Mouse (Mus musculus) retina, postnatal 1 day (tissue): ENCODE results near the gene Tubgcp6.

Experiments
- DNase-seq: peaks from one replicate; pipeline ENCODE4 v3.0.0-alpha.2; 2012

The Tubgcp6 gene

DNA sequence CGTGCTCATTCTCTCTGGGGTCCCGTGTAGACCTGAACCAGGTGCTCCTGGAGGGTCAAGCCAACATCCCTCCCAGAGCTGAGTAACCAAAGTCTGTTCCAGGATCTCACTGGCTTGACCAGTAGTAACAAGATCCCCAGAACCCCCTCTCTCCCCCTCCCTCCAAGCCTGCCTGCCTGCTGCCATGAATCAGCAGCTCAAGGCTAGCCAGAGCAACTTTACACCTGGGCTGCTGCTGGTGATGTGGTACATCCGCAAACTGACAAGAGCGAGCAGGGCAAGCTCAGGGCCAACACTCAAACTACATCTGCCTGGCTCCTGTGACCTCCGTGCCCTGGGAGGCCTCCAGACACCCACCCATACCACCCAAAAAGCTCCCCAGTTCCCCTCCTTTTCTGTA is 18.5 kb upstream of the Tubgcp6 start:
- DNase-seq = no peak

DNA sequence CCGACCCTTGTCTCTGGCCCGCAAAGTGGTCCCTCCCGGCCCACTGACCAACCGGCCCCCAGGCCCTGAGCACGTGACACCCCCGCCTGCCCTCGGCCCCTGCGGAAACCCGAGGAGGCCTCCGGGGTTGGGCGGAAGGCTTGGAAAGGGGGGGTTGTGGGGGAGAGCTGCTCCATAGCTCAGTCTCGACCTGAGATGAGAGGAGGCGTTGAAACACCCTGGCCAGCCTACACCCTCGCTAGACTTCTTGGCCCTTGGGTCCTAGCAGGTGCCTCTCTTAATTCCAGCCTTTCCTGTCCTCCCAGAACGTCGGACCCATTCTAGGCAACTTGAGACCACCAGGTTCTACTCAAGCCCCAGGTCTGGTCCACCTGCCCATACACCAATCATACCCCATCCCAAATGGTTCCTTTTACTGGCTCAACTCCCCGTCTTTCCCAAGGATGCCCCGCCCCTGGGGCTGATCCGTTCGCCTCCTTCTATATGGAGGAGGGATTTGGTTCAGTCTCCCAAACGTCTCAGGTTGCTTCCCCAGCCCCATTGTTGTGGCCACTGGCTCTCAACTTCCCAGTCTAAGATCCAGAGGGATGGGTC is 17.8 kb upstream of the Tubgcp6 start, which contains the start of gene Mapk12:
TSS of gene Mapk12 (minus strand) at position 45 of the 594 bp plus-strand sequence.
- peak; percentile 74 for DNase-seq

DNA sequence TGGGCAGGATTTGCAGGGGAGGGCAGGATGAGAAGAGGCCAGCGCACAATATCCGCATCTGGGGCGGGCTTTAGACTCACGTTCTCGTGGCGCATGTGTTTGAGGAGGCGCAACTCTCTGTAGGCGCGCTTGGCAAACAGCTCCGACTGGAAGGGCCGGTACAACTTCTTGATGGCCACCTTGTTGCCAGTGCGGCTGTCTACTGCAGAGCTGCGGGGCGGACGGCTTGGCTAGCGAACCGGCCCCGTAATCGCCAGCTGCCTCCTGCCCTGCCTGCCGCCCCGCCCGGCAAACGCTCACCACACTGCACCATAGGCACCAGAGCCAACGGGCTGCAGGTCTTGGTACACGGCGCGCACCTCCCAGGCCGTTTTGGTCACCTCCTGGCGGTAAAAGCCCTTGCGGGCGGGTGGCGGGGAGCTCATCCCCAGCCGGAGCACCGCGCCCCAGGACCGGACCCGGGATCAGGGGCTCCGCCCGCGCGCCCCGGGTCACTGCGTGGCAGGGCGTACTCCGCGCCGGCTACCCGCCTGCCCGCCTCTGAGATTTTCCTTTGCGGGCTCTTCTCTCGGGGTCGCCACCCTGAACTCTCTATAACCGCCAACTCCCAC is 17.2 kb upstream of the Tubgcp6 start:
- peak; percentile 47 for DNase-seq

DNA sequence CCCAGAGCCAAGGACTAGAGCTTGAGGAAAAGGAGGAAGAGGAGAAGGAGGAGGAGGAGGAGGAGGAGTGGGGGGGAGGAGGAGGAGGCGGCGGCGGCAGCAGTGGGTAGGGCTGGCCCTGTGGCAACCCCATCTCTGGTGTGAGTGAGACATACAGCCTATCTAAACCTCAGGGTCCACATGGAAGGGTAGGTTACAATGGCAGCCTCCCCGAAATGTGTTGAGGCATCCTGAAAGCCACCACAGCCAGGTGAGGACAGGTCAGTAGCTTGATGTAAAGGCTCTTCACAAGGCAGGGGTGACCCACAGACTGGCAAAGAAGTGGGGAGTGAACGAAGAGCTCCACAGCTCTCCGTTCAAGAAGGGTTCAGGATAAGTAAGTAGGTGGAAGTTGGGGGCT is 15.6 kb upstream of the Tubgcp6 start:
- no peak for DNase-seq

DNA sequence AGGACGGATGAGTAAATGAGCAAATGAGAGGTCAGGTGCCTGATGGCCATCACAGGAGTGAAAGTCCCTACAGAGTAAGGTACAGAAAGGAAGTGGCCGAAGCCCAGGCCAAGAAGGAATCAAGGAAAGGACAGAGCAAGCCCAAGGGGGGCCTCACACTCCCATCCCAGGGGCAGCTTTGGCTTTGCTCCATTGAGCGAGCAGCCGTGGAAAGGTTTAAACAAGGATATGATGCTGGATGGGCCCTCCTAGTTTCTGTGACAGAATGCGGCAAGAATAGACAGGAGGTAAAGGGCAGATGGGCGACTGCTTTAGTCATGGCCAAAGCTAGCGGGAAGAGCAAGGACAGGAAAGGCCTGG is 15.1 kb upstream of the Tubgcp6 start:
- no peak for DNase-seq

DNA sequence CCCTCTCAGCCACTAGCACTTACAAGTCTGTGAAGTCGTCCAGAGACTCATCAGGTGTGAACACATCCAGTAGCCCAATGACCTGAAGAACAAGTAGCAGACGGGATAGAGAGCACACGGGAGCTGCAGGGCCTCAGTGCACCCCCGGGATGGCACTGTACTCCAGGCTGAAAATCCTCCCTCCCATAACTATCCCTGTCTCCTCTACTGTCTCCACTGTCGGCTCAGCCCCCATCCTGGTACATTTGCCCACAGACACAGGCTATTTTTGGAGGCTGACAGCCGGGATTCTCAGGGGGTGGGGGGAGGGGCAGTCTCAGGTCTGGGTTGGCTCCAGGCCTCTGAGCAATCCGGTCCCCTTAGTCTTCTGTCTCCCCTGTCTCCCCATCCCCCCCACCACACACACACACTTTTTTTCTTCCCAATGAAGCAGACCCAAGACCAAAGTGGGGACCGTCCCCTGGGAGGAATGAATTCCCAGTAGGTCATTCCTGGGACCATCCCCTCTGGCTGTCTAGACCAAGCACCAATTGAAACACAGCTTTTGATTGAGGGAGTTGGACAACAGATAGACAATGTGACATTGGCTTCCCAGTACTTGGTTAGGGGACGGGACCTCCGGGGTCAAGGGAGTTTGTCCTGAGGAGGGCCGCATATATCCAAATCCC is 14.6 kb upstream of the Tubgcp6 start:
- DNase-seq = no peak

DNA sequence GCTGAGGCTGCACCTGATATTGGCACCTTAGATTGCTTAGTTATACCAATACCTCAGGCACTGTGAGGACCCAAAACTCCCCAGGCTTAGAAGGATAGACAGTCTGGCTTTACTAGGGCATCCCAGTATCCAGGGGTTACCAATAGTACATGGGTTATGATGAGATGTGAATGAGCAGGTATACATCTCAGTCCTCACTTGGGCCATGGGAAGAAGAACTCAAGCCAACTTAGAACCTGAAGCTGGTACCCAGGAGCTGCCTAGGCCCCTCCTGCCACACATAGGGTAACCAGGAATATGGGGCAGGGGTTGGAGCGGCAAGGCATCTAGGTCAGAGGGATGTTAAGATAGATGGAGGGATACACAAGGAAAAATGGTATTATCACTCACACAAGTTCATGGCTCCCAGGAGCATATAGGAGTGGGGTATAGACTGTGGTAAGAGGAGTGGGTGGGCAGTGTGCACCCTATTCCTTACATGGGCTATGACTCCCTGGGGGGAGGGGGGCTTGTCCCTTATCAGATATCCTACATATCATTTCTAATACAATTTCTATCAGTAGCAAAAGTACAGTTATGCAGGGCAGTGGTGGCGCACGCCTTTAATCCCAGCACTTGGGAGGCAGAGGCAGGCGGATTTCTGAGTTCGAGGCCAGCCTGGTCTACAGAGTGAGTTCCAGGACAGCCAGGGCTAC is 13.7 kb upstream of the Tubgcp6 start:
- DNase-seq = no peak

DNA sequence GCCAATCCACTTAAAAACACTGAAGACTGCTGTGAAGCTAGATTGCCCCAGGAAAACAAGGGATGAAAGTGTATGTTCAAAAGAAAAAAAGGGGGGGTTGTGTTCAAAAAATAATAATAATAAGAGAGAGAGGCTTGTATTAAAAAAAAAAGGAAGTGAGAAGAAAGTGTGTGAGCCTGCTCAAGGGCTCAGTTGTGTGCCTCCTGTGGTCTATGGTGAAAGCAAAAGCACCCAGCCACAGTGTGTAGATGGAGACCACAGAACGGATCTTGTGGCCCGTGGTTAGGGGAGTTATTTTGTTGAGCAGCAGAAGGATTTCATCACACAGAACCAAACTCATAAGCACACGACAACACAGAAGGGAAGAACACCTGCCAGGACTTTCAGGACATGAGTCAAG is 8.4 kb upstream of the Tubgcp6 start:
- DNase-seq = no peak

DNA sequence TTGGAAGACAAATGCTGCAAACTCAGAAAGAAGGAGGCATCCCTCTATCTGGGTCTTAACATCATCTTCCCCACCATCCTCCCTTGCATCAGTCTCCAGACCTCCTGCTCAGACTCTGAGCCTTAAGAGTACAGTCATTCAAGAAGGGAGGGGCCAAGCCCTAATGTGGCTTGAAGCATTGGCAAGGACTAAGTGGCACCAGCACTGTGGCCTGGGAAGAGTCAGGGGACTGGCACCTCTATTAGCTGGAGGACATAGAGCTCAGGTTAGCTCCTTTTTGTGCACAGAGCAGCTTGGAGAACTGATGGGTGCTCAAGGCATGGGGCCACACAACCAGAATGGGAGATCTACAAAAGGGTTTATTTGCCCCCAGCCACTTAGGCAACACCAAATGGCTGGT is 7.3 kb upstream of the Tubgcp6 start:
- DNase-seq = no peak

DNA sequence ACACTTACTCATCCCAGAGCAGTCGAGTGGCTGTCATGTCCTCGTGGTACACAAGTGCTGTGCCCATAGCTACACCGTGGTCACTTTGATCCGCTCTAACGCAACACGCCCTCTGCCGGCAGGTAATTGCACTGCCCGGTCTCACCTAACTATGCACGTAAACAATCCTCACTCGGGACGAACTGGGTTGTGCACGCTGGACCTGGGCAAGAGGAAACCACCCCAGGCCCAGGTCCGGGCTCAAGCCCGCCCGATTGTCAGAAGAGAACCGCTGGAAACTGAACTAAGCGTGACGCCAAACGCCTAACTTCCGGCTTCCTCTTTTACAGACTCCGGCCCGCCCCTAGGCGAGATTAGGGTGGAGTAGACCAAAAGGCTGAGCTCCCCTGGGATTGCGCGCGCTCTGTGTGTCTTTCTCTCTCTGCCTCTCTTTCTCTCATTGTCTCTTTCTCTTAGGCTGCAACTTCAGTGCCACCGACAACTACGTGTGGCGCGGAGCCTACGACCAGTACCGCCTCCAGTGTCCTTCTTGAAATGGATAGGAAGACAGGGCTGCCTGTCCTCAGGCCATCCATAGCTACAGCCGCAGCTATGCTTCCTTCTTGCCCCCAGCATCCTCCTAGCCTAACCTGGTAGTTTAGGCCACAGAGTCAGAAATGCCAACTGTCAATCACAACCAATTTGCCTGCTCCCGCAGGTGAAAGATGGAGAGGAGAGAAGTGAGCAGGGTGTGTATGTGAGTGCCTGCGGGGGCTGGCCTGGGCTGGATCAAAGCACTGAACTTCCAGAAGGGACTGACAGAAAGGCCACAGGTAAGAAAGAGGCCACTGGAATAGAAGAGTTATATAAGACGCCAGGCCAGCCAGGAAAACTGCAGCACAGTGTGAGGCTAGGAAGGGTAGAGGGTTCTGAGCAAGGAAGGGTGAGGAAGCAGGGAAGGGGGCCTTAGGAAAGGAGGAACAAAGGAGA is 5.8 kb upstream of the Tubgcp6 start, which contains the start of gene Hdac10:
TSS of gene Hdac10 (minus strand) at position 319 of the 969 bp plus-strand sequence.
- peak; percentile 90 for DNase-seq

DNA sequence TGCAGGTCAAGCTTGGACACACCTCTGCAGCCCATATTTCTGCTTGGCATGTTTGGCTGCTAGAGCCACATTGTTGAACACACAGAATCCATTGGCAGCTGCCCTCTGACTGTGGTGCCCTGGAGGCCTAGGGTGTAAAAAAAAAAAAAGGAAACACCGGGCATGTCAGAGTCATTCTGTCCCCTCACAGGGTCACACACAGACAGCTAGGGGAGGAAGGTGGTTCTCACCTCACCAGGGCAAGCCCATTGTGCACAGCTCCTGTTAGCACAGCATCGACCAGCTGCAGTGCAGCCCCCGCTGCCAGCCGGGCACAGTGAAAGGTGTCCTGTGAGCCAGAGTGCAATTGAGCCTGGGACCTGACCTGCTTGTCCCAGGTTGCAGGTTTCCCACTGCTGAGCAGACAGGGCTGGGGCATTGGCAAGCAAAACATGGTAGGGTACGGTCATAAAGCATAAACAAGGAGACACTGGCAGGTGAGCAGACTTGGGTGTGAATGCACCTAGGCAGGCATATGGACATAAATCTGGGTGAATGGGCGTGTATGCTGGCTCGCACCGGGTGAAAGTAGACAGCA is 4.5 kb upstream of the Tubgcp6 start:
- no peak for DNase-seq

DNA sequence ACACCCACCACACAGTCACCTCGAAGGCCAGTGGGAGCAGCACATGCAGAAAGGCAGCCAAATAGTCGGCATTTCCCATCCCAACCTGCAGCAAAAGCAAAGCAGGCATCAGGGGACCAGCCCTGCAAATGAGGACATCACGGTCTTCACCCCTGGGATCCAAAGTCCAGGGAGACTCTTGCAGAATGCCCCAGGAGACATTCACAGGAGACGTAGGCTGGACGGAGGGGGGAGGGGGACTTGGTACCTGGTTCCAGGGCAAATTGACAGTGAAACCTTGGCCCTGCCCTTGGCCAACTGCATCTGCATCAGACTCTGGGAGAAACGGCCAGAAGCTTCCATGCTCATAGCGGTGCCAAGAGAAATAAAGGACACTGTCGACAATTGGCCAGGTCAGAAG is 3.7 kb upstream of the Tubgcp6 start:
- DNase-seq = no peak

DNA sequence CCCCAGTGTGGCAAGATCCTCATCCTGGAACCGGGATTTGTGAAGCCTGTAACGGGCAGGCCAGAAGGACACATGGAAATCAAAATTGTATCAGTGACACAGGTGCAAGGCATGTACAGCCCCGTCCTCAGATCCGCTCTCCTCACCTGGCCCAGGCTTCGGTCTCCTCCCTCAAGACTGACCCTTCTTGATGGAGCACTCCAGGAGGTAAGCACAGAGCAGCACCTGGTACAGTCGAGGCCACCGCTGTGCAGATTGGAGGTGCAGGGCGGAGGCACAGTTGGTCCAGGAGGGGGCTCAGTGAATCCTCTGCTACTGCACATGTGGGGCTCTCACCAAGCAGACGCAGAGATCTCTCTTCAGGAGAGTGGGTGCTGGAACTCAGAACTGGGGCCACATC is 2.4 kb upstream of the Tubgcp6 start:
- DNase-seq = no peak

DNA sequence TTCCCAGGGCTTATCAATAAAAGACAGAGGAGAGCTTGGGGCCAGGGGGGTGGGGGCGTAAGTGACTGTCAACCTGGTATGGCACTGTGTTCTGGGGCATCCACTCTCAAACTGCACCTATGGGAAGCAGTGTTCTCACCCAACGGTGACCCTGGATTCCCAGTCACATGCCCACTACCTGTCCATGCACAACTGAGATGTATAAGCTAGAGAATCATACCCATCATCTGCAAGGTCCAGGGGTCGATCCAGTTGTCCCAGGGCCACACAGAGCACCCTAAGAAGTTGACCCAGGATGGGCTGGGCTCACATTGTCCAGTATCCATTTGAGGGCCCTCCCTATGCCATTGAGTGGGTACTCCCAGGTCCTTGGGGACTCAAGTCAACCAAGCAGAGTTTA is 1.4 kb upstream of the Tubgcp6 start:
- DNase-seq = no peak

DNA sequence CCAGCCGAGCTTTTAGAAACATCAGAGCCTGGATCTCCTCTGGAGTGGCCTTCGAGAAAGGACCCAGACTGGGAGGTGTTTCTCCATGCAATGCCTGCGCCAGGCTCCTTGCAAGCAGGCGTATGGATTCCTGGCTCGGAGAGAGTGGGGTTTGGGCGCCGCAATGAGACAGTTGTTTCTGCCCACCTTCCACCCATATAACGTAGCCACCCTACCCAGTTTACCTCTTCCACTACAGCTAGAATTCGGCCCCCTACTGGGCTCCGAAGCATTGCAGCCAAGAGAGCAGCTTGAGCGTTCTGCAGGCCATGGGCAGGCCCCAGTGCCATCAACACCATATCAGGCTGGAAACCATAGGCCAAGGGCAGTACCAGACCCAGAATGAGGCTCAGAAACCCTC is 683 bp upstream of the Tubgcp6 start:
- peak; percentile 59 for DNase-seq

DNA sequence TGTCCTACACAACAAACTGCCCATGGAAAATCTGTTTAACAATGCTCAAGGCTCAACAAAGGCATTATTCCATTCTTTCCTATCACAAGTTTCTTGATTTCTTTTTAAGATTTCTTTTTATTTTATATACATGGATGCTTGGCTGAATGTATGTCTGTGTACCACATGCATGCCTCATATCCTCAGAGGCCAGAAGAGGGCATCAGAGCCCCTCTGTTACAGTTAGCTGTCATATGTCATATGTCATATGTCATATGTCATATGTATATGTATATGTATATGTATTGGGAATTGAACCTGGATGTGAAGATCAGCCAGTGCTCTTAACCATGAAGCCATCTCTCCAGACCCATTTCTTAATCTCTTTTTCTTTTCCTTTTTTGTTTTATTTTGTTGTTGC is 4.9 kb downstream of the Tubgcp6 start:
- DNase-seq = peak; percentile 27

DNA sequence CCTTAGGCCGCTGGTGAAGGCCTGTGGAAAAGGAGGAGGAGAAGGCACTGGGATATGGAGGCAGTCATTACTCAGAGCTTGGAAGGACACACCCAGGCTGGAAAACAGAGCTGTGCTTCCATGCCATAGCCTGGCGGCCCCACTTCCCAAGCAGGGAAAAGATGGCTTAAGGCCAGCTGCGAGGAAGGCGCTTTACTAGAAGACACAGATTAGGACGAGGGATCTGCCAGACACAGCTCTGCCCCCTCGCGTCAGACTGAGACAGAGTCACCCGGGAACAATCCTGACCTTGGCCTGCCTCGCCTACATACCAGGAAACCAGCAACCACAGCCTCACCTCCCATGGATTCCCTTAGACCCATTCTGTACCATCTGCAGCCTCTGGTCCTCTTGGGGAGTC is 12.8 kb downstream of the Tubgcp6 start:
- DNase-seq = no peak

DNA sequence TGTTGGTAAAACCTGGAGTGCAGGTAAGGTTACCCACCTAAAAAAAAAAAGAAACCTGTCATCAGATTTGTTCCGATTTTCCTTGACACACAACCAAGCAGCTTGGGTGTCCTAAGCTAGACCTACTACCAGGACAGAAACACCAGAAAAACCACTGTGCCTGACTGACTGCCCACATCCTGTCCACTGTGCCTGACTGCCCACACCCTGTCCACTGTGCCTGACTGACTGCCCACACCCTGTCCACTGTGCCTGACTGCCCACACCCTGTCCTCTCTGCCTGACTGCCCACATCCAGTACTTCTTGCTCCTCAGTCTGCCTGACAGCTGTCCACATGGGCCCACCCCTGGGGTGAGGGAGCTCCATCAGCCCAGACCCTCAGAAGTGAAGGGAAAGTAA is 15.9 kb downstream of the Tubgcp6 start:
- DNase-seq = no peak

DNA sequence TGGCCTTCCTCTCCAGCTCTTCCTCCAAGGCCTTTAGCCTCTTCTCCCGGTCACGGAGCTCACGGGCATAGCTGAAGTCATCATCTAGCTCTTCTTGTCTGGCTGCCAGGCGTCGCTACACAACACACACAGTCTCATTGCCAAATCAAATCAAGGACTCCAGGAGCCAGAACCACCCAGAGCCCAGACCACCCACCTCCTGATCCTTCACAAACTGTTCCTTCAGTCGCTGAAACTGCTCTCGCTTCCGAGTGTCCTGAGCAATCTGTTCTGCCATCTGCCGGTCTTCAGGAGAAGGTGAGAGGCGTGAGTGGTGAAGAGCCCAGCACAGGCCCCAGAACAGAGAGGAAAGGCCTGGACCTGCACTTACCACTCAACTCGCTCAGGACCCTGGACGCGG is 16.8 kb downstream of the Tubgcp6 start:
- no peak for DNase-seq

DNA sequence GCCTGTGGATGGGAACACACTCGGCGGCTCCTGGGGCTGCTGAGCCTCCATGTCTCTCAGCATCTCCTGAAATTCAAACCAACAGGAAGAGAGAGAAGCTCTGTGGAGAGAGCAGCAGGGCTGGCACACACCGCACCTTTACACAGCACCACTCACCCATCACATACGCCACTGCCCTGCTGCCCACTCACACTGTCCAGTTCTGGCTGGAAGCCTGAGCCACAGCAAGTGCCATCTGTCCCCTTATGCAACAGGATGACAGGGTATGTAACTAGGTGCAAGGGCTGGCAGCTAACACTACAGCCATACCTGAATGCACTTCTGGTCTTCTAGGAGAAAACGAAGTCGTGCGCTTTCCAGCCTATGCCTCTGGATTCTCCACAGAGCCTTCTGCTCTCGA is 18.5 kb downstream of the Tubgcp6 start:
- DNase-seq = no peak

DNA sequence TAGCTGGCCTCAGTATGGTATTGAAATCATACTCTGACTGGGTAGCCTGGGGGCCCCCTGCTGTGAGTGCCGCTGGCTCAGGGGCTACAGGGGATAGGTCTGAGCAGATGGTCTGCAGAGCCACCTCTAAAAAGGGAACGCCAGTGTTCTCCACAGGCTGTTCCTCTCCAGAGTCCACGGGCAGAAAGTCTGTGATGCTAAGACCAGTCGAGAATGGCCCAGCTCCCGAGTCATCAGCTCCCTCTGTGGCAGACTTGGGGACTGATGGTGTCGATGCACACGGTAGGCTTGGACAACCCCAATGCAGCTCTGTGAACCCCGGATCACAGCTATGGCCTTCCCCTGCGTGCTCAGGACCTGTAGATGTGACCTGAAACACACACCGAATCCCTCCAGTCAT is 19.0 kb downstream of the Tubgcp6 start:
- no peak for DNase-seq

DNA sequence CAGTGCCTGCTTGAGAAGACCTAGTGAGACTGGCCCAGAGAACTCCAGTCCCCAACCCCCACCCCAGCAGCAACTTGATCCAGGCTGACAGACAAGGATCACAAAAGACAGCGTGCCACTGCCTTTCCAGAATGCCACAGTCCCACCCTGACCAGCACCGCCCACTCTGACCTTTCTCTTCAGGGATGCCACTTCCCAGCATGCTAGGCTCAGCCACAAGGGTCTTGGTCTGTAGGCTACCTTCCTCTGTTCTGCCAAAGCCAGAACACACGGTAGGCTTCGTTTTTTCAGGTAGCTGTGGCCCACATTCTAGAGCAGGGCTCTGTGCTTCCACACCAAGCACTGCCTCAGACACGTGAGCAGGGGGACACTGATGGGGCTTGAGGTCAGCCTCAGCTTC is 20.3 kb downstream of the Tubgcp6 start:
- DNase-seq = no peak
